8 mouse cellular contexts compared by ENCODE assay signal in the genomic region with DNA sequence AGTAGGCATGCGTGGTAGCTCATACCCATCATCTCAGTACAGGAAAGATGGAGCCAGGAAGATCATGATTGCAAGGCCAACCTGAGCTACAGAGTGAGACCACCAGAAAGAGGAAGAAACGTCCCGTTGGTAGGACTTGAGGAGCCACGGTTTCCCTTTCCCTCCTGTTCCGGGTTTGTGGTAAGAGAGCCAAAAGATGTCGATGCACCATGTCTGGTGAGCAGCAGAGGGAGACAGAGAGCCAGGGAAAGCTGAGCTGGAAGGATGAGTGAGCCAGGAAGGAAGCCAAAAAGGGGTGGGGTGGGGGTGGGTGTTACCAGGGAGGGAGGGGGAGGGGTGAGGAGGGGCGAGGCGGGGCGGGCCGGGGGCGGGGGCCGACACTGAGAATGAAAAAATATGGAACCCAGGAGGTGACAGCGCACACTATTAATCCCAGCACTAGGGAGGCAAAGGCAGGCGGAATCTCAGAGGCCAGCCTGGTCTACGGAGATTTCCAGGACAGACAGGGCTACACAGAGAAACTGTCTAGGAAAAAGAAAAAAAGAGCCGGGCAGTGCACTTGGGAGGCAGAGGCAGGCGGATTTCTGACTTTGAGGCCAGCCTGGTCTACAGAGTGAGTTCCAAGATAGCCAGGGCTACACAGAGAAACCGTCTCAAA. TPM values are rescaled to one million over a fixed set of nuclear protein-coding genes. Genes with fewer than 3 reads are reported as not detected.
DNase-seq lines count a peak whose midpoint lies in the region; ATAC-seq lines count a peak whose summit lies in the region.

No protein-coding gene starts in this region.

- no peaks in the 10 kb centered on the region for H3K36me3 ChIP-seq in midbrain, embryonic 11.5 days (ENCODE audit: control insufficient read depth, insufficient read depth, low read length)
- no peaks in the 10 kb centered on the region for H3K36me3 ChIP-seq in midbrain, embryonic 16.5 days (ENCODE audit: control insufficient read depth, insufficient read depth, low read length)
- no peaks in the 10 kb centered on the region for H3K36me3 ChIP-seq in megakaryocyte, embryonic 14.5 days (replicated peaks; ENCODE audit: low read length)

- peaks cover 11% of the 10 kb centered on the region for H3K4me1 ChIP-seq in midbrain, embryonic 11.5 days (ENCODE audit: control insufficient read depth, insufficient read depth, low read length)
- peaks cover 10% of the 10 kb centered on the region for H3K4me1 ChIP-seq in midbrain, embryonic 16.5 days (ENCODE audit: control insufficient read depth, insufficient read depth, low read length)
- peaks cover 45% of the 10 kb centered on the region for H3K4me1 ChIP-seq in megakaryocyte, embryonic 14.5 days

- DNase-seq in midbrain, embryonic 11.5 days (ENCODE audit: low spot score, missing footprints): peak; percentile 95
- DNase-seq in cerebellum, postnatal 4 days (ENCODE audit: low spot score in 2 of 2): peak; percentile 59 to 83
- peak; percentile 80 for DNase-seq in gastrocnemius, postnatal 10 days
- DNase-seq in left cerebral cortex, adult 8-10 months (ENCODE audit: low spot score in 2 of 2): peak; percentile 58 to 59
- peak; percentile 63 to 72 for DNase-seq in spleen, postnatal 14 days (ENCODE audit: low spot score in 2 of 2)

- 0 out of 2 replicates have a peak, but pooled peaks have one; percentile 44 for ATAC-seq in midbrain, embryonic 11.5 days (ENCODE audit: low FRiP score)
- no peak for ATAC-seq in midbrain, embryonic 16.5 days
- ATAC-seq in inflammation-experienced regulatory T-cells, adult 6 months: peak; percentile 68

- 32% methylated on average over 16 of the region's 18 CpGs for WGBS in midbrain, embryonic 11.5 days
- WGBS in midbrain, embryonic 16.5 days: 31% methylated on average over 15 of the region's 18 CpGs

- no peak overlapping the region for H3K4me3 ChIP-seq in midbrain, embryonic 11.5 days (ENCODE audit: low read depth, low read length)
- H3K4me3 ChIP-seq in midbrain, embryonic 16.5 days (ENCODE audit: low read depth, low read length): no peak overlapping the region
- peak overlapping the region; percentile 89 for H3K4me3 ChIP-seq in megakaryocyte, embryonic 14.5 days (replicated peaks)

- H3K27ac ChIP-seq in midbrain, embryonic 11.5 days (ENCODE audit: low read depth, low read length): no peak overlapping the region
- H3K27ac ChIP-seq in midbrain, embryonic 16.5 days (ENCODE audit: low read length): no peak overlapping the region

- H3K4me2 ChIP-seq in midbrain, embryonic 11.5 days: peak overlapping the region; percentile 20; the same call in 1 of the 2 replicates
- no peak overlapping the region for H3K4me2 ChIP-seq in midbrain, embryonic 16.5 days (ENCODE audit: low read length)

- H3K9ac ChIP-seq in midbrain, embryonic 11.5 days (ENCODE audit: low read length): no peak overlapping the region
- H3K9ac ChIP-seq in midbrain, embryonic 16.5 days (ENCODE audit: low read depth, low read length): no peak overlapping the region

- H3K27me3 ChIP-seq in midbrain, embryonic 11.5 days (ENCODE audit: control insufficient read depth, insufficient read depth, low read length): no peaks in the 10 kb centered on the region
- H3K27me3 ChIP-seq in midbrain, embryonic 16.5 days (ENCODE audit: control insufficient read depth, insufficient read depth, low read depth, low read length): no peaks in the 10 kb centered on the region
- no peaks in the 10 kb centered on the region for H3K27me3 ChIP-seq in megakaryocyte, embryonic 14.5 days (replicated peaks)

- H3K9me3 ChIP-seq in midbrain, embryonic 11.5 days (ENCODE audit: control insufficient read depth, low read length): no peaks in the 10 kb centered on the region
- H3K9me3 ChIP-seq in midbrain, embryonic 16.5 days (replicated peaks; ENCODE audit: control insufficient read depth, low read length, poor library complexity, severe bottlenecking): no peaks in the 10 kb centered on the region
- H3K9me3 ChIP-seq in megakaryocyte, embryonic 14.5 days: no peaks in the 10 kb centered on the region

RNA-seq across cellular contexts. Expression of gene Arhgef10l, which starts 14.0 kb away (rescaled TPM):
- 17.6 and 18.5 TPM in 2 replicates for polyA plus RNA-seq in midbrain, embryonic 11.5 days (2014; fragmentation: Nextera tagmentation; extraction: Ambion mirVana)
- 24.5 and 27.8 TPM in 2 replicates for polyA plus RNA-seq in midbrain, embryonic 16.5 days (2015; fragmentation: Nextera tagmentation; extraction: Ambion mirVana)
- total RNA-seq in gastrocnemius, postnatal 10 days (2021): 10 to 100 TPM; 50.3 to 53.7 TPM
- polyA plus RNA-seq in inflammation-experienced regulatory T-cells, adult 6 months (2017; shearing (Covaris generic)): under 1 TPM in 1 of 3 experiments, not detected in 2; 0.12 TPM
- total RNA-seq in left cerebral cortex, adult 8-10 months (2022): 10 to 100 TPM; 68.0 to 98.1 (median 77.8) TPM
- polyA plus RNA-seq in megakaryocyte, embryonic 14.5 days (2012; ENCODE audit: insufficient read depth, low replicate concordance): 7.1 and 9.2 TPM in 2 replicates

RNA-seq across cellular contexts. Expression of gene Rcc2, which starts 20.5 kb away (rescaled TPM):
- polyA plus RNA-seq in midbrain, embryonic 11.5 days (2014; fragmentation: Nextera tagmentation; extraction: Ambion mirVana): 54.1 and 70.1 TPM in 2 replicates
- polyA plus RNA-seq in midbrain, embryonic 16.5 days (2015; fragmentation: Nextera tagmentation; extraction: Ambion mirVana): 9.7 and 11.5 TPM in 2 replicates
- total RNA-seq in gastrocnemius, postnatal 10 days (2021): 10 to 100 TPM; 23.4 to 30.2 TPM
- polyA plus RNA-seq in inflammation-experienced regulatory T-cells, adult 6 months (2017; shearing (Covaris generic)): 10 to 100 TPM; 13.8 to 21.6 (median 21.0) TPM
- 10 to 100 TPM; 82.4 to 85.0 (median 84.4) TPM for total RNA-seq in left cerebral cortex, adult 8-10 months (2022)
- polyA plus RNA-seq in megakaryocyte, embryonic 14.5 days (2012; ENCODE audit: insufficient read depth, low replicate concordance): 177 and 233 TPM in 2 replicates
